8 mouse cellular contexts compared by ENCODE assay signal in the genomic region with DNA sequence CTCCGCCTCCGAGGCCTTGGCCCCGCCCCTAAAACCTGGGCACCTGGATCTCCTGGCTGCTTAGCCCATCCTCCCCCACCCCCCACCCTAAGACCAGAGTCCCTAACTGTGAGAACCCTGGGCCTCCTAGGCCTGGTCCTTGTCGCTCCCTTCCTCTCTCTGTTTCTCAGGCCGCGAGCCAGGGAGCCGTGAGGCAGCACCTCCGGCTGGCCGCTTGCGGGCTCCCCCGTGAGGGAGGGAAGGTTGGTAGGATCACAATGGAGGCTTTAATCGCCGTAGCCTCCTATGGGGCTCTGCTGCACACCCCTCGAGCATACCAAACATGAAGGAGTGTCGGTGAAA. TPM values are rescaled to one million over a fixed set of nuclear protein-coding genes. Genes with fewer than 3 reads are reported as not detected.
DNase-seq lines count a peak whose midpoint lies in the region; ATAC-seq and TF ChIP-seq lines count a peak whose summit lies in the region.

No protein-coding gene starts in this region.

- peaks cover 22% of the 10 kb centered on the region; the same call in 1 of the 2 replicates for H3K4me1 ChIP-seq in kidney, adult 2 months (ENCODE audit: control insufficient read depth, insufficient read depth, low read length)
- peaks cover 18% of the 10 kb centered on the region for H3K4me1 ChIP-seq in brown adipose tissue, adult 24 weeks (ENCODE audit: control insufficient read depth, insufficient read depth, insufficient read length, low read length)
- H3K4me1 ChIP-seq in hindbrain, embryonic 15.5 days (replicated peaks): peaks cover 63% of the 10 kb centered on the region
- peaks cover 72% of the 10 kb centered on the region for H3K4me1 ChIP-seq in midbrain, embryonic 13.5 days (replicated peaks)

- no peaks in the 10 kb centered on the region for H3K9me3 ChIP-seq in hindbrain, embryonic 15.5 days
- H3K9me3 ChIP-seq in midbrain, embryonic 13.5 days: no peaks in the 10 kb centered on the region

- H3K36me3 ChIP-seq in kidney, adult 2 months (ENCODE audit: control insufficient read depth, insufficient read depth, low read length): no peaks in the 10 kb centered on the region
- peaks cover 4% of the 10 kb centered on the region for H3K36me3 ChIP-seq in hindbrain, embryonic 15.5 days
- H3K36me3 ChIP-seq in midbrain, embryonic 13.5 days: peaks cover 9% of the 10 kb centered on the region

- peak overlapping the region; percentile 70 for H3K4me3 ChIP-seq in kidney, adult 2 months (ENCODE audit: insufficient read depth, low read depth, low read length)
- H3K4me3 ChIP-seq in brown adipose tissue, adult 24 weeks (ENCODE audit: insufficient read depth, low read depth, low read length): peak overlapping the region; percentile 78
- H3K4me3 ChIP-seq in hindbrain, embryonic 15.5 days: peak overlapping the region; percentile 73
- peak overlapping the region; percentile 79 for H3K4me3 ChIP-seq in midbrain, embryonic 13.5 days (replicated peaks)

- 0 out of 2 replicates have a peak, but pooled peaks have one; percentile 1 for TF ChIP-seq CTCF in kidney, adult 2 months (conservative IDR thresholded peaks at IDR 0.05; ENCODE audit: insufficient read depth, insufficient read length, low read depth, low read length)

- no peak for DNase-seq in kidney, adult 2 months
- DNase-seq in kidney, adult 18-20 months: no peak
- no peak for DNase-seq in spleen, adult 12 weeks (ENCODE audit: low spot score)
- DNase-seq in cerebellum, adult 18-20 months: no peak
- DNase-seq in ovary, postnatal 14 days (ENCODE audit: low spot score): no peak

- peak overlapping the region; percentile 63 for H3K9ac ChIP-seq in hindbrain, embryonic 15.5 days
- H3K9ac ChIP-seq in midbrain, embryonic 13.5 days (replicated peaks): peak overlapping the region; percentile 84

- H3K4me2 ChIP-seq in hindbrain, embryonic 15.5 days: peak overlapping the region; percentile 74
- H3K4me2 ChIP-seq in midbrain, embryonic 13.5 days (replicated peaks): peak overlapping the region; percentile 90

- under 1% methylated on average over 15 of the region's 15 CpGs for WGBS in kidney, adult 2 months
- WGBS in hindbrain, embryonic 15.5 days: 0% methylated on average over 15 of the region's 15 CpGs
- WGBS in midbrain, embryonic 13.5 days: 0% methylated on average over 15 of the region's 15 CpGs

- peak; percentile 2 for TF ChIP-seq POLR2A in kidney, adult 2 months (IDR thresholded peaks at IDR 0.05; ENCODE audit: low read depth, low read length)

- peak overlapping the region; percentile 89 for H3K27ac ChIP-seq in kidney, adult 2 months (ENCODE audit: insufficient read depth, low read depth, low read length)
- peak overlapping the region; percentile 71 for H3K27ac ChIP-seq in brown adipose tissue, adult 24 weeks (replicated peaks; ENCODE audit: low read depth, low read length)
- peak overlapping the region; percentile 93 for H3K27ac ChIP-seq in hindbrain, embryonic 15.5 days (replicated peaks)
- H3K27ac ChIP-seq in midbrain, embryonic 13.5 days: peak overlapping the region; percentile 88

- ATAC-seq in hindbrain, embryonic 15.5 days (ENCODE audit: low FRiP score, low read depth): no peak
- peak; percentile 38 for ATAC-seq in midbrain, embryonic 13.5 days

- no peaks in the 10 kb centered on the region for H3K27me3 ChIP-seq in kidney, adult 2 months (replicated peaks; ENCODE audit: control insufficient read depth, insufficient read depth, low read length)
- H3K27me3 ChIP-seq in hindbrain, embryonic 15.5 days: no peaks in the 10 kb centered on the region
- no peaks in the 10 kb centered on the region for H3K27me3 ChIP-seq in midbrain, embryonic 13.5 days

RNA-seq across cellular contexts. Expression of a gene that starts 0.4 kb away (rescaled TPM):
- polyA plus RNA-seq in kidney, adult 2 months (2012; rRNA removed): 26.0 and 29.3 TPM in 2 replicates
- polyA plus RNA-seq in brown adipose tissue, adult 24 weeks (2012; ENCODE audit: insufficient read depth, insufficient read length, missing spikeins): 5.8 TPM in 2 replicates
- polyA plus RNA-seq in hindbrain, embryonic 15.5 days (2015; fragmentation: Nextera tagmentation; extraction: Ambion mirVana): 50.1 and 50.7 TPM in 2 replicates
- 61.8 and 66.6 TPM in 2 replicates for polyA plus RNA-seq in midbrain, embryonic 13.5 days (2015; fragmentation: Nextera tagmentation; extraction: Ambion mirVana)

RNA-seq across cellular contexts. Expression of a gene that starts 23.6 kb away (rescaled TPM):
- polyA plus RNA-seq in kidney, adult 2 months (2012; rRNA removed): 36.6 and 43.1 TPM in 2 replicates
- 19.7 and 35.0 TPM in 2 replicates for polyA plus RNA-seq in brown adipose tissue, adult 24 weeks (2012; ENCODE audit: insufficient read depth, insufficient read length, missing spikeins)
- polyA plus RNA-seq in hindbrain, embryonic 15.5 days (2015; fragmentation: Nextera tagmentation; extraction: Ambion mirVana): 30.9 and 32.2 TPM in 2 replicates
- polyA plus RNA-seq in midbrain, embryonic 13.5 days (2015; fragmentation: Nextera tagmentation; extraction: Ambion mirVana): 17.8 and 18.0 TPM in 2 replicates

RNA-seq across cellular contexts. Expression of a gene that starts 24.6 kb away (rescaled TPM):
- 0.05 and 0.12 TPM in 2 replicates for polyA plus RNA-seq in kidney, adult 2 months (2012; rRNA removed)
- polyA plus RNA-seq in brown adipose tissue, adult 24 weeks (2012; ENCODE audit: insufficient read depth, insufficient read length, missing spikeins): not detected in 2 replicates
- polyA plus RNA-seq in hindbrain, embryonic 15.5 days (2015; fragmentation: Nextera tagmentation; extraction: Ambion mirVana): 0.52 and 0.54 TPM in 2 replicates
- polyA plus RNA-seq in midbrain, embryonic 13.5 days (2015; fragmentation: Nextera tagmentation; extraction: Ambion mirVana): 0.37 and 0.40 TPM in 2 replicates

RNA-seq across cellular contexts. Expression of a gene that starts 25.9 kb away (rescaled TPM):
- not detected in 2 replicates for polyA plus RNA-seq in kidney, adult 2 months (2012; rRNA removed)
- polyA plus RNA-seq in brown adipose tissue, adult 24 weeks (2012; ENCODE audit: insufficient read depth, insufficient read length, missing spikeins): not detected in 2 replicates
- not detected in 2 replicates for polyA plus RNA-seq in hindbrain, embryonic 15.5 days (2015; fragmentation: Nextera tagmentation; extraction: Ambion mirVana)
- not detected in 2 replicates for polyA plus RNA-seq in midbrain, embryonic 13.5 days (2015; fragmentation: Nextera tagmentation; extraction: Ambion mirVana)
